Mouse (Mus musculus): ENCODE results near the gene Ptma.
A peak's percentile ranks its signal among the peaks of the same experiment; 100 is the strongest.
"Not testable (repeated sequence)": the region's sequence is repeated elsewhere in the genome, so short reads cannot be mapped to it uniquely, and the experiment has no call there.

The Ptma gene

DNA sequence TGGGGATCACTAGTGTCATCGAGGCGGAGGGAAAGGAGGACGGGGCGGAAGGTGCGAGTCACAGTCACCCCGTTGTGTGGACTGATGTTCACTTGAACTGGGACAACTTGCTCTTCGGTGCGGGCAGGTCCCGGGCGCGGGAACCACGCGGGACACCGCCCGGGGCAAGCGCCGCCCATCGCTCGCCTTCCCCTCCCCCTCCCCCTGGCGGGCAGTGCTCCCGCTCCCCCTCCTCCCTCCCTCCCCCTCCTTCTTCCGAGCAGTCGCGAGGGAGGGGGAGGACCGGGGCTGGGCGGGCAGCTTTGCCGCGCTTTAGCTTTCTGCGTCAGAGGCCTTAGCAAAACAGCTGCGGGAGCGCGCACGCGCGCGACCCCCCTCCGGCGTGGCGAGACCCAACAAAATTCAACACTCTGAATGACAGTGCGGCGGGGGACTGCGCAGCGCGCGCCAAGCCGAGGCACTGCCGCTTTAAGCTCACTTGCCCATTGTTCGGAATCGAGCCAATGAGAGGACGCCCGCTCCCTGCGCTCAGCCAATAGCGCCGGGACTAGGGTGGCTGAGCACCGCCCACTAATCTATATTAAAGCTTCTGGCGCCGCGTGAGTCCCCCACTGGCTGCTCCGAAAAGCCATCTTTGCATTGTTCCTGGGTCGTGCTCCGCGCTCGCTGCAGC is at the start of gene Ptma:
Ptma (plus strand) TSS at position 611 of the 673 bp plus-strand sequence.
- peak; percentile 100 for DNase-seq (ENCODE audit: low read depth, low spot score)

DNA sequence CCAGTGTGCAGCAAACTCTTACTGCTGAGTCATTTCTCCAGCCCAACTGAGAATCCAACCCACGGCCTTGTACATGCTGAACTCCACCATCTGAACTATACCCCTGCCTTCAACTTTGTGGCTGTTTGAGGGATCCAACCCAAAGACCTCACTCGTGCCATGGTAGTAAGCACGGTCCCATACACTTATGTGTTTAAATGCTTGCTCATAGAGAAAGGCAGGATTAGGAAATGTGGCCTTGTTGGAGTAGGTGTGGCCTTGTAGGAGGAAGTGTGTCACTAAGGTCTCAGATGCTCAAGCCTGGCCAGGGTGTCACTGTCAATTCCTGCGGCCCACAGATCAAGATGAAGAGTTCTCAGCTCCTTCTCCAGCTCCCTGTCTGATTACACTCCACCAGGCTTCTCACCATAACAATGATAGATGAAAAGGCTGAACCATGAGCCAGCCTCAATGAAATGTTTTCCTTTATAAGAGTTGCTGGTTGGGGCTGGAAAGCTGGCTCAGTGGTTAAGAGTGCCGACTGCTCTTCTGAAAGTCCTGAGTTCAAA is 48.7 kb upstream of the Ptma start:
- DNase-seq (ENCODE audit: low read depth, low spot score): no peak

- no peak for DNase-seq (ENCODE audit: low read depth, low spot score)
Observed at GRCm38 (mm10) chr1:86479099-86479825, 47.3 kb upstream of the Ptma start.

GRCm38 (mm10) chr1:86480288-86480687 is 46.2 kb upstream of the Ptma start:
- DNase-seq (ENCODE audit: low read depth, low spot score): no peak

DNA sequence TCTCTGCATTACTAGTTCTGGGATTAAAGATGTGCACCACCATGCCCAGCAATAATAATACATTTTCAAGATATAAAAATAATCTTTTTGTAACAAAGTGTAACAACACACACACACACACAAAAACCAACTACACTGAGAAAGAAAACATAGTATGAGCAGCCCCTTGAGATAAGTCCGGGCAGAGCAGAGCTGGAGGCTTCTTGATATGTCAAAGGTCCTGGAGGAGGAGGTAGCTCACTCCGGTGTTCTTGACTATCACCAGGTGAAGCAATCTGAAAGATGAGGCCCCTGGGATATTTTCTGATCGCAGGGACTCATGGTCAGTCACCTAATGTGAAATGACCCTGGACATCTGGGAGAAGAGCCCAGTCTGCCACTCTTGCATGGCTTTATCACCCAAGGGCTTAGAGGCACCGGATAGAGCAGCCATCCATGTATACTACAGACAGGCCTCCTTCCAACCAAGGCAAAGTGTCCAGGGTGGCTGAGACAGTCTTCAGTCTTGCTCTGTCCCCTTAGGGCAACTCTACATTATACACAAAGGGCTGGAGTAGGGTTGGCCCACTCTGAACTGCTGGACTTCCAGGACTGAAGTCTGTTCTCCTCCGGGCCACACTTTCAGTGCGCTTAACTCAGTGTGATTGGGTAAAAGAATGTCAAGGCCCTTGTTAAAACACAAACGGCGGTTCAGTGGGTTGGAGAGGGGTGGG is 45.6 kb upstream of the Ptma start:
- no peak for DNase-seq (ENCODE audit: low read depth, low spot score)

DNA sequence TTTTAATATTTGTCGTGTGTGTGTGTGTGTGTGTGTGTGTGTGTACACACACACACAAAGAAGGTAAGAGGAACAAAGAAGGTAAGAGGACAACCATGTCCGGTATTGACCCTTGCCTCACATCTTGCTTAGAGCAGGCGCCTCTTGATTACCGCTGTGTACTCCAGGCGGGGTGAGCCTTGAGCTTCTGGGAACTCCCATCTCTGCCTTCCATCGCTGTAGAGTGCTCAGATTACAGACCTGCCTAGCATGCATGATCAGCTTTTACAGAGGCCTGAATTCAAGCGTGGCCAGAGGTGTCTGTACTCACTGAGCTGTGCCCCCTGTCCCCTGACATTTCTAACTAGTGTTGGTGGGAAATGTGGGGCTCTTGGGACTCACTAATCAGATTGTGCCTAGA is 45.1 kb upstream of the Ptma start:
- DNase-seq (ENCODE audit: low read depth, low spot score): no peak

- peak; percentile 38 for DNase-seq (ENCODE audit: low read depth, low spot score)
Observed at GRCm38 (mm10) chr1:86482288-86482687, 44.2 kb upstream of the Ptma start.

DNA sequence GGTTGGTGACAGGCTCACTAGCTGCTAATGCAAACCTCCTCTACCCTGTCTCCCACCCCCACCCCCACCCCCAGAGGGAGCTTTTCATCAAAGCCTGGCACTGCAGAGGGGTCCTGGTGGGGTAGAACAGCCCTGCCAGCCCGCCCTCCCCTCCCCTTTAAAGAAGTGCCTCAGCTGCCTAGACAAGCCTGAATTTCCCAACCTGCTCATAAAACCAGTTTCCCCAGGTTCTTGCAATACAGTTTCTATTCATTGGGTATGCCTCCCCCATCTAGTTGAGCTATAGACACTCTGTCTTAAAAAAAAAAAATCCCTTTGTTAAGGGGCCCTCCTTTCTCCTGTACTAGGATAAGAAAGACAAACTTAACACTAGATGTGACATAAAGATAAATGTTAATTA is 43.8 kb upstream of the Ptma start:
- DNase-seq (ENCODE audit: low read depth, low spot score): no peak

DNA sequence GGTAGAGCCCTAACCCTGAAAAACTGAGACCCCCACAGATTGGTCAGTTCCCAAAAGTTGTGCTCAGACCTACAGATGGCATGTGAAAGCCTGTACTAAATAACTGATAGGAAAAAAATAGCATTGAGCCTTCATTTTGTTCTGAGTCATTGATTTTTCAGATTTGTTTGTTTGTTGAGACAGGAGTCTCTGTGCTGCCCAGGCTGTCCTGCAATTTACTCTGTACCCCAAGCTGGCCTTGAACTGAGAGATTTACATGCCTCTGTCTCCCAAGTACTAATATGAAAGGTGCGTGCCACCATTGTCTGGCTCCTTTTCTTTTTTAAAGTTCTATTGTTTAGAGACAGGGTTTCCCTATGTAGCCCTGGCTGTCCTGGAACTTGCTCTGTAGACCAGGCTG is 41.2 kb upstream of the Ptma start:
- no peak for DNase-seq (ENCODE audit: low read depth, low spot score)

- not testable (repeated sequence) for DNase-seq (ENCODE audit: low read depth, low spot score)
Observed at GRCm38 (mm10) chr1:86485858-86486257, 40.7 kb upstream of the Ptma start.

- no peak for DNase-seq (ENCODE audit: low read depth, low spot score)
Observed at GRCm38 (mm10) chr1:86486703-86487294, 39.7 kb upstream of the Ptma start.

GRCm38 (mm10) chr1:86487295-86487907 is 39.1 kb upstream of the Ptma start:
- DNase-seq (ENCODE audit: low read depth, low spot score): peak; percentile 100

- DNase-seq (ENCODE audit: low read depth, low spot score): no peak
Observed at GRCm38 (mm10) chr1:86487908-86488314, 38.6 kb upstream of the Ptma start.

DNA sequence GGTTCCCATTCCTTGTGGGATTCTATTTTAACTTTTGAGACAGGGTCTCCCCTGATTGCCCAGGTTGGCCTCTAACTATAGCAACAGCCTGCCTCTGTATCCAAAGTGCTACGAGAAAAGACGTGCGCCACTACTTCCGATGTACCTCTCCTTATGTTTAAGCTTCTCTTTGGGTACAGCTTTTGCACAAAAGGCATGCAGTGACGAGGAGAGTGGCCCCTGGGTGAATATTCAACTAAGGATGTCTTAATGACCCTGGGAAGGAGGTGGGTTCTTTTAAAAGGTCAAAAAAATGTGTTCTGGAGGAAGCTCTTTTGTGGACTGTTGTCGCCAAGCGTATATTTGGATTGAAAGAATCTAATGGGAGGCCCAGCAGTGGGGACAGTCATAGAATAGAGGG is 38.2 kb upstream of the Ptma start:
- no peak for DNase-seq (ENCODE audit: low read depth, low spot score)

GRCm38 (mm10) chr1:86488774-86489173 is 37.8 kb upstream of the Ptma start:
- DNase-seq (ENCODE audit: low read depth, low spot score): no peak

DNA sequence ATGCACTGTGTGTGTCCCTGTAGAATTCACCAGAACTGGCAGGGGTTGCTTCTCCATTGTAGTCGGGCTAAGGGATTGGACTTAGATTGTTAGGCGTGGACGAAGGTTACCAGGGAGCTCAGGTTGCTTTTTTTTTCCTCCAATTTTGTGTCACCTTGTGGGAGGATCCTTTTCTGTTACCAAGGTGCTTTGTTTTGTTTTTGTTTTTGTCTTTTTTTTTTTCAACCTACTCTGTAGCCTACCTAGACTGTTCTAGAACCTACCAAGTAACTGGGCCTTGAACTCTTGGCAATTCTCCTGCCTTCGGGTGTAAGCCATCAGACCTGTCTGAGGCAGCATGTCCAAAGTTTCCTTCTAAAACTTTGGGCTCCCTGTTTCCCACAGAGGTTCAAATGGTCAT is 36.6 kb upstream of the Ptma start:
- no peak for DNase-seq (ENCODE audit: low read depth, low spot score)

GRCm38 (mm10) chr1:86490697-86491096 is 35.8 kb upstream of the Ptma start:
- no peak for DNase-seq (ENCODE audit: low read depth, low spot score)

- no peak for DNase-seq (ENCODE audit: low read depth, low spot score)
Observed at GRCm38 (mm10) chr1:86491533-86492094, 34.9 kb upstream of the Ptma start.

- no peak for DNase-seq (ENCODE audit: low read depth, low spot score)
Observed at GRCm38 (mm10) chr1:86492095-86493070, 34.1 kb upstream of the Ptma start.

- no peak for DNase-seq (ENCODE audit: low read depth, low spot score)
Observed at GRCm38 (mm10) chr1:86493783-86494182, 32.7 kb upstream of the Ptma start.
